ENCODE assay signal across 15 mouse cellular contexts in the genomic region with DNA sequence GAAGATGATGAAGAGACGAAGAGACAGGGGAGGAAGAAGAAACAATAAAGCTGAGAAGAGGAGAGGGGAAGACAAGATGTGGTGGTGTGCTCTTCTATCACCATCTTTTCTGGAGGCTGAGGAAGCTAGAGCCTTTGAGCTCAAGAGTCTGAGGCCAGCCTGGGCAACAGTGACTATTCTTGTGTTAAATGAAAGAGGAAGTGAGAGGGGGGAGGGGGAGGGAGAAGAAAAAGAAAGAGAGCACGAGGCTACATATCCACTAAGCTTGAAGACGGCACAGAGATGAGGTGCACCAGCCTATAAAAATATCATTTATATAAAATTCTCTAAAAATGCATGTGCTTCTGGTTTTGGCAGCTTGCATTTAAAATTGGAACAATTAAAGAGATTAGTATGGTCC. TPM values are rescaled to one million over a fixed set of nuclear protein-coding genes. Genes with fewer than 3 reads are reported as not detected.
DNase-seq lines count a peak whose midpoint lies in the region; ATAC-seq and TF ChIP-seq lines count a peak whose summit lies in the region.
"Had no signal": no experiment of that assay in that cellular context is flagged by ENCODE, and none has a peak within 500 bp of the region (broad histone marks: within the 10 kb centered on the region; RNA-seq: fewer than 3 reads in every experiment).

No protein-coding gene starts in this region.

- H3K4me3 ChIP-seq in liver, postnatal 0 days (ENCODE audit: low read depth, low read length), result no peak overlapping the region
- H3K4me3 ChIP-seq in liver, embryonic 12.5 days, result no peak overlapping the region
- peak overlapping the region in 1 of 2 experiments; percentile 42; a peak in 1 of 4 replicates for H3K4me3 ChIP-seq in MEL (ENCODE audit: control insufficient read depth in 1 of 2, insufficient read depth in 1 of 2, low read depth in 2 of 2, low read length in 2 of 2)
- no peak overlapping the region for H3K4me3 ChIP-seq in hindbrain, embryonic 12.5 days
- H3K4me3 ChIP-seq: embryonic facial prominence, embryonic 15.5 days; heart, adult 2 months; hindbrain, embryonic 13.5 days; limb, embryonic 15.5 days had no signal

- TF ChIP-seq CTCF in liver, postnatal 0 days (IDR thresholded peaks at IDR 0.05; ENCODE audit: low read depth), result no peak
- no peak for TF ChIP-seq CTCF in MEL (IDR thresholded peaks at IDR 0.05 in 2 of 3, conservative IDR thresholded peaks at IDR 0.05 in 1 of 3; ENCODE audit: control insufficient read depth in 1 of 3, insufficient read depth in 1 of 3, low read depth in 2 of 3, low read length in 3 of 3, poor library complexity in 1 of 3, severe bottlenecking in 1 of 3)

- ATAC-seq in liver, postnatal 0 days, result 0 out of 2 replicates have a peak, but pooled peaks have one; percentile 37
- ATAC-seq in liver, embryonic 12.5 days, result no peak
- peak; percentile 38 to 52; a peak in 3 of 4 replicates for ATAC-seq in hematopoietic stem cell, adult 5-6 weeks (replicated peaks in 1 of 2; ENCODE audit: insufficient read depth in 1 of 2, low FRiP score in 2 of 2, low TSS enrichment in 1 of 2, low read depth in 1 of 2, poor library complexity in 2 of 2, severe bottlenecking in 2 of 2)
- ATAC-seq in hindbrain, embryonic 12.5 days (ENCODE audit: low FRiP score), result no peak

- WGBS in liver, postnatal 0 days (ENCODE audit: insufficient replicate concordance), result 31% methylated on average over 3 of the region's 3 CpGs
- WGBS in liver, embryonic 12.5 days (ENCODE audit: insufficient replicate concordance), result 21% methylated on average over 3 of the region's 3 CpGs
- WGBS in hindbrain, embryonic 12.5 days, result 51% methylated on average over 3 of the region's 3 CpGs

- H3K4me1 ChIP-seq in liver, postnatal 0 days (ENCODE audit: insufficient read depth), result peaks cover 36% of the 10 kb centered on the region
- H3K4me1 ChIP-seq in liver, embryonic 12.5 days, result peaks cover 9% of the 10 kb centered on the region; the same call in 1 of the 2 replicates
- peaks cover 3 to 15% of the 10 kb centered on the region in 2 experiments; a peak in 3 of 4 replicates for H3K4me1 ChIP-seq in MEL (ENCODE audit: control insufficient read depth in 1 of 2, insufficient read depth in 2 of 2, low read length in 2 of 2)
- 0 out of 2 replicates have a peak, but pooled peaks cover 3% of the 10 kb centered on the region for H3K4me1 ChIP-seq in hindbrain, embryonic 12.5 days

- H3K27me3 ChIP-seq in liver, postnatal 0 days (ENCODE audit: insufficient read depth, low read length), result no peaks in the 10 kb centered on the region
- no peaks in the 10 kb centered on the region for H3K27me3 ChIP-seq in liver, embryonic 12.5 days (replicated peaks)
- H3K27me3 ChIP-seq in MEL (ENCODE audit: control insufficient read depth in 1 of 2, insufficient read depth in 2 of 2, low read length in 2 of 2), result no peaks in the 10 kb centered on the region
- no peaks in the 10 kb centered on the region; the same call in 1 of the 2 replicates for H3K27me3 ChIP-seq in hindbrain, embryonic 12.5 days
- H3K27me3 ChIP-seq: embryonic facial prominence, embryonic 15.5 days; hindbrain, embryonic 13.5 days; limb, embryonic 15.5 days had no signal

- no peak for DNase-seq in liver, postnatal 0 days
- peak; percentile 62 for DNase-seq in MEL (ENCODE audit: low read depth, low spot score)
- peak; percentile 84 for DNase-seq in thymus, postnatal 0 days (ENCODE audit: low spot score)
- DNase-seq in left cerebral cortex, adult 18-20 months (ENCODE audit: low spot score in 2 of 2), result no peak
- DNase-seq in left cerebral cortex, postnatal 4 days, result no peak
- DNase-seq: cerebellum, postnatal 25 days; layer of hippocampus, postnatal 36 days; lung, postnatal 14 days had no signal

- intact Hi-C loops in left cerebral cortex, postnatal 4 days (cut with DNase I), result no loop called here

- no peaks in the 10 kb centered on the region for H3K79me2 ChIP-seq in MEL (ENCODE audit: control insufficient read depth, insufficient read depth, low read length, poor library complexity)

- no peak overlapping the region for H3K9ac ChIP-seq in liver, postnatal 0 days (replicated peaks)
- no peak overlapping the region for H3K9ac ChIP-seq in liver, embryonic 12.5 days
- H3K9ac ChIP-seq in MEL (ENCODE audit: control insufficient read depth, low read depth, low read length, poor library complexity, severe bottlenecking), result no peak overlapping the region
- H3K9ac ChIP-seq in hindbrain, embryonic 12.5 days, result no peak overlapping the region
- H3K9ac ChIP-seq: embryonic facial prominence, embryonic 15.5 days; hindbrain, embryonic 13.5 days; limb, embryonic 15.5 days had no signal

- no peak overlapping the region; the same call in 1 of the 2 replicates for H3K27ac ChIP-seq in liver, postnatal 0 days (ENCODE audit: low read depth)
- H3K27ac ChIP-seq in liver, embryonic 12.5 days, result no peak overlapping the region
- no peak overlapping the region for H3K27ac ChIP-seq in MEL (ENCODE audit: control insufficient read depth, low read depth, low read length)
- H3K27ac ChIP-seq in hindbrain, embryonic 12.5 days, result no peak overlapping the region
- H3K27ac ChIP-seq: embryonic facial prominence, embryonic 15.5 days; heart, adult 2 months; hindbrain, embryonic 13.5 days; limb, embryonic 15.5 days had no signal

- TF ChIP-seq RAD21 in MEL (IDR thresholded peaks at IDR 0.05; ENCODE audit: low read depth, low read length), result no peak

- no peak for TF ChIP-seq POLR2A in MEL (IDR thresholded peaks at IDR 0.05; ENCODE audit: control insufficient read depth in 1 of 2, insufficient read depth in 1 of 2, low read depth in 1 of 2, low read length in 2 of 2, poor library complexity in 1 of 2)

- no peaks in the 10 kb centered on the region for H3K9me3 ChIP-seq in liver, postnatal 0 days (ENCODE audit: low read length)
- H3K9me3 ChIP-seq in liver, embryonic 12.5 days (replicated peaks), result no peaks in the 10 kb centered on the region
- no peaks in the 10 kb centered on the region for H3K9me3 ChIP-seq in MEL (replicated peaks; ENCODE audit: insufficient read depth, low read length)
- no peaks in the 10 kb centered on the region for H3K9me3 ChIP-seq in hindbrain, embryonic 12.5 days (replicated peaks)
- H3K9me3 ChIP-seq: embryonic facial prominence, embryonic 15.5 days; hindbrain, embryonic 13.5 days; limb, embryonic 15.5 days had no signal

- no peak overlapping the region for H3K4me2 ChIP-seq in liver, postnatal 0 days (ENCODE audit: low read depth, low read length)
- H3K4me2 ChIP-seq in liver, embryonic 12.5 days, result no peak overlapping the region
- H3K4me2 ChIP-seq in hindbrain, embryonic 12.5 days (replicated peaks), result no peak overlapping the region
- H3K4me2 ChIP-seq: embryonic facial prominence, embryonic 15.5 days; hindbrain, embryonic 13.5 days; limb, embryonic 15.5 days had no signal

- H3K36me3 ChIP-seq in liver, postnatal 0 days (replicated peaks; ENCODE audit: insufficient read depth, low read length), result no peaks in the 10 kb centered on the region
- no peaks in the 10 kb centered on the region for H3K36me3 ChIP-seq in liver, embryonic 12.5 days
- H3K36me3 ChIP-seq in MEL (ENCODE audit: control insufficient read depth in 1 of 2, insufficient read depth in 2 of 2, low read length in 2 of 2), result peaks cover 0 to 10% of the 10 kb centered on the region in 2 experiments; a peak in 2 of 4 replicates
- H3K36me3 ChIP-seq in hindbrain, embryonic 12.5 days, result no peaks in the 10 kb centered on the region
- H3K36me3 ChIP-seq: embryonic facial prominence, embryonic 15.5 days; hindbrain, embryonic 13.5 days; limb, embryonic 15.5 days had no signal

- no peak for TF ChIP-seq EP300 in liver, postnatal 0 days (IDR thresholded peaks at IDR 0.05; ENCODE audit: low read depth)
- no peak for TF ChIP-seq EP300 in MEL (IDR thresholded peaks at IDR 0.05; ENCODE audit: low read depth in 1 of 2, low read length in 2 of 2)

TF ChIP-seq in MEL, 35 proteins besides CTCF, POLR2A, EP300 and RAD21:
- TF ChIP-seq POLR2AphosphoS5 (IDR thresholded peaks at IDR 0.05; ENCODE audit: borderline replicate concordance, low read depth, low read length) (no peak), MAZ (IDR thresholded peaks at IDR 0.05; ENCODE audit: low read depth, low read length) (peak; percentile 49; the same call in 1 of the 2 replicates), MYC (IDR thresholded peaks at IDR 0.05; ENCODE audit: low read depth, low read length) (0 out of 2 replicates have a peak, but pooled peaks have one; percentile 37), CHD2 (IDR thresholded peaks at IDR 0.05; ENCODE audit: low read length) (no peak), CHD1 (IDR thresholded peaks at IDR 0.05; ENCODE audit: low read depth, low read length) (no peak), MAX (IDR thresholded peaks at IDR 0.05; ENCODE audit: low read length) (0 out of 2 replicates have a peak, but pooled peaks have one; percentile 19), BHLHE40 (IDR thresholded peaks at IDR 0.05; ENCODE audit: borderline replicate concordance, low read depth, low read length) (no peak), TAL1 (IDR thresholded peaks at IDR 0.05; ENCODE audit: low read length) (no peak)

RNA-seq across cellular contexts. Expression of gene Smg1, which starts 36.1 kb away (rescaled TPM):
- 3.5 and 4.0 TPM in 2 replicates for polyA plus RNA-seq in liver, postnatal 0 days (2015; fragmentation: Nextera tagmentation; extraction: Ambion mirVana)
- polyA plus RNA-seq in liver, embryonic 12.5 days (2016; fragmentation: Nextera tagmentation; extraction: Ambion mirVana), result 10.3 and 10.8 TPM in 2 replicates
- total RNA-seq in MEL (2012; rRNA removed), result 24.2 and 26.6 TPM in 2 replicates
- polyA plus RNA-seq in MEL (2012; ENCODE audit: insufficient read depth in 1 of 2, insufficient read length in 2 of 2, low read depth in 1 of 2, low replicate concordance in 2 of 2, missing spikeins in 1 of 2), result 10 to 100 TPM; 32.6 to 49.6 TPM
- 62.4 and 87.4 TPM in 2 replicates for total RNA-seq in hematopoietic stem cell, adult 5-6 weeks (2017)
- 24.0 and 31.4 TPM in 2 replicates for polyA plus RNA-seq in thymus, postnatal 0 days (2015; fragmentation: Nextera tagmentation; extraction: Ambion mirVana)
- 10 to 100 TPM; 71.1 TPM for total RNA-seq in left cerebral cortex, adult 18-20 months (2021)
- 10 to 100 TPM; 81.4 to 88.6 TPM for total RNA-seq in left cerebral cortex, postnatal 4 days (2021)
- polyA plus RNA-seq in hindbrain, embryonic 12.5 days (2016; fragmentation: Nextera tagmentation; extraction: Ambion mirVana), result 26.8 and 27.6 TPM in 2 replicates

Comparison
In these comparisons a context has a peak if more than half of its experiments do, and no peak if none do; other contexts are left out.
1. ATAC-seq: peak in liver, postnatal 0 days (single experiment) and hematopoietic stem cell, adult 5-6 weeks (2 of 2); none in liver, embryonic 12.5 days (single experiment) and hindbrain, embryonic 12.5 days (single experiment).
2. DNase-seq: peak in MEL (single experiment) and thymus, postnatal 0 days (single experiment); none in liver, postnatal 0 days (single experiment), left cerebral cortex, adult 18-20 months (0 of 2) and left cerebral cortex, postnatal 4 days (single experiment).